Mouse (Mus musculus) erythroblast, embryonic 14.5 days (primary cell): ENCODE measurements around the gene Cfap99.

Source experiments
- GATA1 ChIP-seq: IDR thresholded peaks from 2 replicates; pipeline ENCODE4 v1.6.1; 2012; ENCODE audit warnings: low read length, inconsistent platforms, mixed read lengths
- TAL1 ChIP-seq: IDR thresholded peaks from 3 replicates; pipeline ENCODE4 v1.6.1; 2012; ENCODE audit warnings: low read length, inconsistent platforms, mixed read lengths

DNA sequence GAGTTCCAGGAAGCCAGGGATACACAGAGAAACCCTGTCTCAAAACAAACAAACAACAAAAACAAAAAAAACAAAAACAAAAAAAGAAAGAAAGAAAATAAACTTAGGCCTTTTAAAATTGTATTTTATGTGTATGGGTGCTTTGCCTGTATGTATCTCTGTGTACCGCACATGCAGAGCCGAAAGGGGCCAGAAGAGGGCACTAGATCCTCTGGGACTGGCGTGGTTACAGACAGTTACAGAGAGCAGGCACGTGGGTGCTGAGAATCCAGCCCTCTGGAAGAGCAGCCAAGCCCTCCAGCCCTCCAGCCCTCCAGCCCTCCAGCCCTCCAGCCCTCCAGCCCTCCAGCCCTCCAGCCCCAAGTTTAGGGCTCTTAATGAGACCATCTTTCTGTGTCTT, 16.7 kb upstream of the Cfap99 start:
- no peak for TF ChIP-seq TAL1
- TF ChIP-seq GATA1, result no peak
